Mouse (Mus musculus) left cerebral cortex, adult 18-20 months (tissue): ENCODE measurements at regions not wholly inside any gene's neighbourhood (a gene's known extent, or its start where the extent isn't known, plus 50 kb on each side); places are given as distances from the start of the nearest gene placed in this dataset.

ENCODE experiments used
- DNase-seq, 2 experiments: peaks; one replicate each; pipeline ENCODE4 v3.0.0; 2021 to 2022; ENCODE audit warnings: low spot score in 2 of 2, mixed read lengths in 1 of 2

GRCm38 (mm10) chr13:81852309-81852978 is 69.6 kb downstream of the Cetn3 start:
- no peak for DNase-seq

DNA sequence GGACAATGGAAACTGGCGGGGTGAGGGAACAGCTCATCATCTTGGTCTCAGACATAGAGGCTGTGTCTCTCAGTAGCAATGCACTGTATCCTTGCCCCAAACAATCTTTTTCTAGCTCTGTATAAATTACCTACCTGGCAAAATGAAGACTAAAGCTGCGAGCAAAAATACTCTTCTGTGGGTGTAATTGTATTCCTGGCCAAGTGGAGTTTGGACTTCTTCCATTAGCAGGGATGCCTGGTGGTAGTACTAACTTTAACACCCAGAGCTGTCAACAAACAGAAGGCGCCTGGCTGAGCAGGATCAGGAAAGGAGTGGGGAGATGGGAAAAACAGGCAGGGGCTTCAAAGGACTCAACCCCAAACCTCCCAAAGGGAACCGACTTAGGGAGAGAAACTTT is 73.2 kb downstream of the Cetn3 start:
- DNase-seq: peak; percentile 39 to 53

DNA sequence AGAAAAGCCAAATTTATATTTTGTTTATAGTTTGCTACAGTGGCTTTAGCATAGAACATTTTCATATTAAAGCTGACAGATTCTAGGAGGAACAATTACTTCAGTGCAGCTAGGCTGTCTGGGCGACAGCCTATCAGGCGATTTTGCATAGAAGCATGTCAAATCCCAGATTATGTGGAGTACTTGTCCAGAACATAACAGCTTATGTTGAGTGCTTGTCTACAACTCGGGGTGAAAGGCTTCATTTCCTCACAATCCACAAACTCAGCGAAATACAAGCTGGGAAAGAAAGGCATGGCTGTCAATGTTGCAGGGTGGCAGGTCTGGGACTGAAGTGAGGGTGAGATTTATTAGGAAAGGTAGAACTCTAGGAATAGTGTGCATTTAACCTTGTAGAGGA is 77.8 kb downstream of the Cetn3 start:
- DNase-seq: no peak

DNA sequence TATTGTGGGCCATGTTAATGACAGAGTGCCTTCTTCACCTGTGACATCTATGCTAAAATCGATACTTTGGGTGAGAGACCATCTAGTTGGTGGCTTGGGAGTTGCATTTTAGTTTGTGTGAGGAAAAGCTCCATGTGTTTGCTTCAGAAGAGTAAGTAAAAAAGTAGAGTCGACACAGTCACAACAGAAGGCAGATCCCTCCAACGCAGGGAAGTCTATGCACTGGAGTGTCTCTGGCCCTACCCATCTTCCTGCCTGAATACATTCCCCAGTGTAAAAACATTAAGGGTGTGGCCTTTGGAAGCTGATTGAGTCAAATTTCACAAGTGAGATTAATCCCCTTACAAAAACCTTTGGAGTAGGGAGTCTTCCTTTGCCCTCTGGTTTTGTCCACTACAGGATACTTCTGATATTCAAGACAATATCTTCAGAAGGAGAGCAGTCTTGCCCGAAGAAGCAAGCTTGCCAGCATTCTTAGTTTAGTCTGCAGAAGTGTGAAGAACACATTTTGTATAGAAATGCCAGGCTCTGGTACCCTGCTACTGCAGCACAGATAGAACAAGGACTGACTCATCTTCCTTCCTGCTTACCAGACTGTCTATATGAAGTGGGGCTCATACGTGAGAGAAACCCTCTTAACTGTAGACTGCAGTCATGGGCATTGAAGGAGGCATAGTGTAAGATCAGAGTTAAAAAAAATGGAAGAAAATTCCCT is 79.2 kb downstream of the Cetn3 start:
- peak; percentile 33 to 35 for DNase-seq

DNA sequence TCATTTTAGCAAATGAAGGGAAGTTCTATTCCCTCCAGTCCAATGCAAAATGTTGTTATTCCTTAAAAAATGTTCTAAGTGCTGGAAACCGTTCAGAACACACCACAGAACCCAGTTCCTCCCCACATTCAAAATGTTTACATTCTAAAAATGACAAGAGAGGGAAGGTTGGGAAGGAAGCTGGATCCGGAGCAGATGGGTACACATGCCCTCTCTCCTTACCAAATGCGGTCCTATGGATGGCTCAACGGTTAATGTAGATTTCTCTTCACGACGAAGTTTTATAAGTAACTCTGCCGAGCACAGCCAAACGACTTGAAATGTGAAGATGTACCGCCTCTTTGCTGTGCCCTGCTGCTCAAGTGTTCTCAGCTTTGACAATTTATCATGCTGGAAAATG is 88.3 kb downstream of the Cetn3 start:
- DNase-seq: peak in 1 of 2 experiments; percentile 23

- no peak for DNase-seq
These were observed 103.0 kb downstream of the Cetn3 start for GRCm38 (mm10) chr13:81885879-81886278.

- DNase-seq: no peak
These were observed 147.4 kb downstream of the Cetn3 start for GRCm38 (mm10) chr13:81930266-81930665.

GRCm38 (mm10) chr13:81931199-81931598 is 148.3 kb downstream of the Cetn3 start:
- DNase-seq: no peak

DNA sequence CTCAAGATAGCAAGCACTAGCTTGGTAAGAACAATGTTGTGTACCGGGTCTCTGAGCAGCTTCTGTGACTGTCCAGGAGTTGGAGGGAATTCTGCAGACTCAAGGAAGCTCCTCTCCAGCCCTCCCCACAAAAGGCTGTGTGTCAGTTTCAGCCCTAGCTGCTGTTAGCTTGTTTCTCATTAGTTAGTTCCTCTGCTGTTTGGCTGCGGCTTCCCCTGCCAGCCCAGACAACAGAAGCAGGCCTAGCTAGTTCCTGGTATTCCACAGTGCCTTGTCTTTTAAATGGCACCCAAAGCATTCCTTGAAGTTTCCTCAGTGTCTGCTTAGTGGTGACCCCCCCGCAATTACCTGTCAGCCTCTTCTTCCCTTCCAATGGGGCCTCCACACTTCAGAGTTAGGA is 154.2 kb downstream of the Cetn3 start:
- no peak for DNase-seq

DNA sequence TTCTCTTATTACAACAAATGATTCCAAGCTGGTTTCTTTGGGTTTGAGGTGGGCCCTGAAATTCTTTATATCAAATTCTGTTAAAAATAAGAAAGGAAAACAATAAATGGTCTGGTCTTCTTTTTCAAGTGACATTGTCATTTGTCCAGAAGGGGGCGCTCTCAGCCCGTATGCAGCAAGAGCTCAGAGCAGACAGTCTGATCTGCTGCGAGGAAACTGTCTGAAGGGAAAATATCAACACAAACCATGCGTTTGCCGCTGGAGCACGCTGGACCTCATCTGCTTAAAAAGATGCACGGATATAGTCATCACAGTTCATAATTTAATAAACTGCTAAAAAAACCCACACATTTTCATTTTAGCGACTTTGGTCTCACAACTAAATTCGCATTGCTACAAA is 161.2 kb downstream of the Cetn3 start:
- DNase-seq: peak; percentile 91 to 94

- DNase-seq: no peak
These were observed 161.6 kb downstream of the Cetn3 start for GRCm38 (mm10) chr13:81944469-81944868.

- DNase-seq: no peak
These were observed 162.9 kb downstream of the Cetn3 start for GRCm38 (mm10) chr13:81945741-81946140.

DNA sequence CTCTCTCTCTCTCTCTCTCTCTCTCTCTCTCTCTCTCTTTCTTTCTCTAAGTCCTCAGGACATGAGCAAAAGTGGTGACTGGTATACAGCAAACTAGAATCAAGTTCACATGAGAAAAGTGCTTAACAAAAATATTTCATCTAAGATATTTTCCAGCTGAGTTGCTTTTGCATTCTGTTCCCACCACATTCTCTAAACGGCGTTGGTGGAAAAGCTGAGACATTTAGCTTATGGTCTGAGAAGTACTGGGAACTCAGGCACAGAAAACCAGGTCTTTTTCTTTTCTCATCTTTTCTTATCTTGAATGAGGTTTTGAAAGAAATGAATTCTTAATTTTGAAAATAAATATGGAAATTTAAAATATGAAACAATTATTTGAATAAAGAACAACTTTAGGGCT is 182.6 kb downstream of the Cetn3 start:
- DNase-seq: no peak

- DNase-seq: no peak
These were observed 193.0 kb downstream of the Cetn3 start for GRCm38 (mm10) chr13:81975878-81976277.

DNA sequence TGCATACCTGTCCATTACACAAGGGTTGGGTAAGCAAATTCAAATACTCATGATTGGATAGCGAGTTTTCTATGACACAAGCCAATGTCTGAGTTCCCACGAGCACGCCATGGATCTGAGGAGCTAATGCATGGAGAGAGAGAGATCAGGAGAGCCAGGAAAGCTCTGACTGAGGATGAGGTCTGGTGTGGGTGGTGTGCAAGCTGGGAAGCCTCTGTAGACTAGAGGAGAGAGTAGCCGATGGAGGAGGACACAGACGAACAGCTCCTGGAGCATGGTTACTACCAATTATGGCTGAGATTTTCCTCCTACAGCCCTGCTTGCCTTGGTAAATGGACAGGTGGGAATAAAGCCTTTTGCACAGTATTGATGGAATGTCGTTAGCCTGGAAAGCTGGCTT is 195.1 kb downstream of the Cetn3 start:
- no peak for DNase-seq

DNA sequence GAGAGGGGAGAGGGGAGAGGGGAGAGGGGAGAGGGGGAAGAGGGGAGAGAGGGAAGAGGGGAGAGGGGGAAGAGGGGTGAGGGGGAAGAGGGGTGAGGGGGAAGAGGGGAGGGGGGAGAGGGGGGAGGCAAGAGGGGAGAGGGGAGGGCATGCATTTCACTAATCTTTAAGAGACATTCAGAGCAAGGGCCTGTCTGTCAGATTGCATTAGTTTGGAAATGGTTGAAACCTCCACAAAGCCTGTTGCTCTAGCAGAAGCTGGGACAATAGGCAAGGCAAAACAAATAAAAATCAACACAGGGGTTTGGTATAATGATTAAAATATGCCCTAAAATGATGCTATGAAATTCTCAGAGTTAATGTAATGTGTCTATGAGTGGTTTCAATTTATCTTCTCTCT is 196.4 kb downstream of the Cetn3 start:
- no peak for DNase-seq

DNA sequence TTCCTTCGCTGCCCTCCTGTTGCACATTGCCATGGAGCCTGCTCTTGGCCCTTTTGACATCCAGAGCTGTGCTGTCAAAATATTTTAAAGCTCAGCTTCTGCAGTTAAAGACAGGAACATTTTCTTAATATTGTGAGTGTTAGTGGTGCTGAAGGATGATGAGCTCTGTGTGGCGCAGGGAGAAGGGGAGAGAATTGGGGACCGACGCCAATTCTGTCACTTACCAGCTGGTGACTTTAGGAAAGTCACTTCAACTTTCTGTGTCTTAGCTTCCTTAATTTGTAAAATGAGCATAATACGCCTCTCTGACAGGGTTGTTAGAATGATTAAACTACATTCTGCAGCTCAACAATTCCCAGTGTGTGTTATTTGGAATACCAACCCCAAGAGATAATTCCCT is 197.2 kb downstream of the Cetn3 start:
- peak in 1 of 2 experiments; percentile 10 for DNase-seq

DNA sequence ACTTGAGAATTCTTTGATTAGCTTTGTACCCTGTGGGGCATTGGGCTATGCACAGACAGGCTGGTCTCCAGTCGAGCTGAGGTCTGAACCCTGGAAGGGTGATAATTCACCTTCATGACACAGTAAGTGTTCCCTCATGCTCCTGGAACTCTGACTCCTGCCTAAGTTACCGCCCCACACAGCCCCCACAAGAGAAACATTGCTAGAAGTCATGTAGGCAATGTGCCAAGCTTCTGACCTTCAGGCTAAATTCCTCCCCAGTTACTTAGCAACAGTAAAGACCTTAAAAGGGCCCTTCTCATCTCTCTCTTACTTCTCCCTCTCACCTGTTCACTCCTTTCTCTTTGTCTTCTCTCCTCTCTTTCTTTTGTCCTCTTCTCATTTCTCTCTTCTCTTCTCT is 199.6 kb downstream of the Cetn3 start:
- DNase-seq: no peak

- DNase-seq: no peak
These were observed 217.9 kb downstream of the Cetn3 start for GRCm38 (mm10) chr13:82000681-82001212.

DNA sequence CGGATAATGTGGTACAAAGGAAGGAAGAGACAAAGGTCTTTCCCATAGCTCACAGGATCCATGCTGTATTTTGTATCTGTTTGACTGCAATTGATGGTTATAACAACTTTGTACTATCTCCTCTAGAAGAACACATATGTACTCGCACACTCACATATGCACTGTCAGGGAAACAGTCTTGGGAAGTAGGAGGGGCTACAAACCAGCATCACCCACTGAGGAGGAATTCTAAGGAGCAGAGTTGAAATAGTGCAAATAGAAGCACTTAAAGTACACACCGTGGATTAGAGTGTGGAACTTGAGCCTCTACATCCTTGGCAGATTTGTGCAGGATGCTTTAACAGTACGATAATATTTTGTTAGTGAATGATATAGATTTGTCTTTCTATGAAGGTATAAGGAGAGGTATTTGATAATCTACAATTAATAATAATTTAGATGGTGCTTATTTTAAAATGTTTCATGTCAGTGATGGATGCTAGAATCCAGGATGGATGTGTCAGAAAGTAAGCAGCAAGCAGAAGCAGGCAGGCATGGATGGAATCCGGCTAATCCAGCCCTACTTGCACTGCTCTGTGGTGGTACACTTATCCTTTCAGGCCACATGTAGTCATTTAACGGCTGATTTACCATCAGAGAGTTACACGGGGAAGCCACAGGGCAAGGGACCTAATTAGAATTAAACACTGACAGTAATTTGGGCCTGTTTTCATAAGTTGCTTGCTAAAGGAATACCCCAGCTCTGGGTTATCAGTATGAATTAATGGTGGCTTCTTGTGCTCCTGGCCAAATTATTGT is 223.3 kb downstream of the Cetn3 start:
- DNase-seq: no peak

GRCm38 (mm10) chr13:82007222-82007621 is 224.3 kb downstream of the Cetn3 start:
- no peak for DNase-seq

DNA sequence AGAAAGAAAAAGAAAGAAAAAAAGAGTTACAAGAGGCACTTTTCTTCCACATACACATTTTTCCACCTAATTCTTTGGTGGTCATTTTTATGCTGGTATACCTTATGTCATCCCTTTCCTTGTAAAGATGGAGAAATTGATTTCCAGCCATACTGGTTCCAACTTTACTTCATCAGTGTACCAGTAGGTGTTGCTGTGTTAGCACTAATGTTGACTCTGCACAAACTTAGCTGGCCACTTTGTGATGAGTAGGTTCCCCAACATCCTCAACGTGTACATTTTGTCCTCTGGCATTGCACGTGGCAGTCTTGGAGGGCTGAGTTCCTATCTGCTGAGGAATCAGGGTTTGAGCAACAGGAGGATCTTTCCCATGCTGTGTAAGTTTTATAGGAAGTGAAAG is 256.7 kb downstream of the Cetn3 start:
- DNase-seq: no peak
